Mouse (Mus musculus) layer of hippocampus, adult 2 months (tissue): ENCODE measurements around the gene Notch4. TPM values are rescaled to one million over a fixed set of nuclear protein-coding genes. Genes with fewer than 3 reads are reported as not detected.
A peak's percentile ranks its signal among the peaks of the same experiment; 100 is the strongest.

Source experiments
- DNase-seq, 2 experiments: peaks; one replicate each; pipeline ENCODE4 v3.0.0; 2022; ENCODE audit warnings: low spot score in 2 of 2
- H3K27ac ChIP-seq: fragments of 200-600 bp; 2 replicates; pipeline ENCODE4 v1.8.1; 2022
- H3K4me3 ChIP-seq: fragments of 200-600 bp; 2 replicates; pipeline ENCODE4 v1.8.1; 2022; ENCODE audit warnings: mild to moderate bottlenecking
- CTCF ChIP-seq: fragments of 200-600 bp; conservative IDR thresholded peaks from 2 replicates; pipeline ENCODE4 v1.8.1; 2022; ENCODE audit warnings: antibody characterized with exemption, mild to moderate bottlenecking, moderate library complexity
- total RNA-seq, 2 experiments: library from RNA; stranded (reverse); gene quantifications; 2 replicates each; pipeline ENCODE4 v1.2.3; 2021

Gene Notch4
- total RNA-seq, 2 experiments from 2014 or later = 11.0 to 15.9 TPM

- TF ChIP-seq CTCF = no peak
- H3K4me3 ChIP-seq = peak overlapping the region; percentile 91
- DNase-seq = no peak
- H3K27ac ChIP-seq = peak overlapping the region; percentile 99
Measured at GRCm38 (mm10) chr17:34604511-34605237, 40.6 kb downstream of the Notch4 start.

DNA sequence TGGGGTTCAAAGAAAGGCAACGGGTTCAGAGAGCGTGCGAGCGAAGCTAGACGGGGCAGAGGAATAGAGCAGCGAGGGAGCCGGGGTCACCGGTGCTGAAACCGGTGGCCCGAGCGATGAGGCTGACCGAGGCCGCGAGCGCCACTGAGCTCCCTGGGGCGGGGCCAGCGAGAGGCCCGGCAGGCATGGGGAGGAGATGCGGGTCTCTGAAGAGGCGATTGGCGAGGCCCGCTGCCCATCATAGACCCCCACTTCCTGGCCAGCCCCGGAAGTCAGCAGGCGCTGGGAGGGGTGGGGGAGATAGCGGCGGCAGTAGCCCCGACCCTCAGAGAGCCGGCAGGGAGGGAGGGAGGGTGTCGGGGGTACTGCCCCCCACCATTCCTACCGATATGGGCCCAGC is 41.5 kb downstream of the Notch4 start:
- TF ChIP-seq CTCF = no peak
- peak overlapping the region; percentile 99 for H3K27ac ChIP-seq
- DNase-seq = peak; percentile 97
- H3K4me3 ChIP-seq = peak overlapping the region; percentile 91

GRCm38 (mm10) chr17:34606186-34607039 is 42.3 kb downstream of the Notch4 start:
- DNase-seq = no peak

GRCm38 (mm10) chr17:34607997-34608396 is 43.9 kb downstream of the Notch4 start:
- no peak for DNase-seq
- no peak for TF ChIP-seq CTCF
- Histone ChIP-seq H3K4me3 (no peak overlapping the region), H3K27ac (no peak overlapping the region)

More at GRCm38 (mm10) chr17:34606186-34607039, 42.3 kb downstream of the Notch4 start:
- Histone ChIP-seq H3K4me3 (peak overlapping the region; percentile 91), H3K27ac (peak overlapping the region; percentile 99)
- TF ChIP-seq CTCF = no peak

- Histone ChIP-seq H3K4me3 (no peak overlapping the region), H3K27ac (no peak overlapping the region)
- DNase-seq = no peak
- no peak for TF ChIP-seq CTCF
Measured at GRCm38 (mm10) chr17:34611050-34611449, 47.0 kb downstream of the Notch4 start.

- DNase-seq = no peak
- H3K27ac ChIP-seq = no peak overlapping the region
- no peak for TF ChIP-seq CTCF
- no peak overlapping the region for H3K4me3 ChIP-seq
Measured at GRCm38 (mm10) chr17:34613054-34613645, 49.1 kb downstream of the Notch4 start.

GRCm38 (mm10) chr17:34613830-34614229 is 49.8 kb downstream of the Notch4 start:
- no peak overlapping the region for H3K27ac ChIP-seq
- H3K4me3 ChIP-seq = no peak overlapping the region
- no peak for TF ChIP-seq CTCF
- no peak for DNase-seq

GRCm38 (mm10) chr17:34615871-34616270 is 51.8 kb downstream of the Notch4 start, which contains the start of gene Egfl8:
Egfl8 (minus strand) TSS chr17:34615971.
- TF ChIP-seq CTCF = no peak
- DNase-seq = no peak
- H3K27ac ChIP-seq = peak within 1 kb of the TSS; percentile 58; the same call in 1 of the 2 replicates
- no peak within 1 kb of the TSS for H3K4me3 ChIP-seq

GRCm38 (mm10) chr17:34618999-34619398 is 54.9 kb downstream of the Notch4 start:
- no peak overlapping the region for H3K27ac ChIP-seq
- peak; percentile 94; the same call in 1 of the 2 replicates for TF ChIP-seq CTCF
- peak; percentile 72 to 80 for DNase-seq
- no peak overlapping the region for H3K4me3 ChIP-seq

- no peak for TF ChIP-seq CTCF
- no peak overlapping the region for H3K27ac ChIP-seq
- no peak overlapping the region for H3K4me3 ChIP-seq
- DNase-seq = no peak
Measured at GRCm38 (mm10) chr17:34621006-34621405, 56.9 kb downstream of the Notch4 start.

DNA sequence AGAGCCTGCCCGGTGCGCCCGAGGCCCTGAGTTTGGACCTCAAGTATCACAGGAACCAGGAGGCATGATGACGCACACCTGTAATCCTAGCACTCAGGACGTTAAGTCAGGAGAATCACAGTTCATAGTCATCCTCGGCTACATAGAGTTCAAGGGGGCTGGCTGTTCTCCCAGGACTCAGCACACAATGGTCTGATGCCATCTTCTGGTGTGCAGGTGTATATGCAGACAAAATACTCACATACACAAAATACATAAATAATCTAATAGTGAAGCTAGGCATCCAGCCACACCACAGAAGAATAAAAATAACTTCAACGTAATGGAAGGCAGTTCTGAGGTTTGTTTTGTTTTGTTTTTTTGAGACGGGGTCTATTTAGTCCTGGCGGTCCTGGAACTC is 59.1 kb downstream of the Notch4 start:
- Histone ChIP-seq H3K4me3 (no peak overlapping the region), H3K27ac (no peak overlapping the region)
- peak; percentile 63 for TF ChIP-seq CTCF
- DNase-seq = no peak

DNA sequence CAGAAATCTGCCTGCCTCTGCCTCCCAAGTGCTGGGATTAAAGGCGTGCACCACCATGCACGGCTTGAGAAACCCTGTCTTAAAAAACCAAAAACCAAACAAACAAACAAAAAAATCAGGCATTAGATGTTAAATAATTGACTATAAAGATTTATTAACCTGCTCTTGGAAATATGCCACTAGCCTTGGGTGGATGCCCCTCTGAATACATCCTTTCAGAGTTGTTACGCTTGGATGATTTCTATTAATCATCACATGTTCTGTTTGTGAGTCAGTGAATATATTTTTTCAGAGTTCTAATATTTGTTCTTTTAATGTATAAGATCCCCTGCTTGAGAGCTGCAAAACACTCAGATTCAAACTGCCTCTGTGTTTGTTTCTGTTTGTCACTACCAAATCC is 60.9 kb downstream of the Notch4 start:
- no peak for DNase-seq
- H3K4me3 ChIP-seq = no peak overlapping the region
- H3K27ac ChIP-seq = no peak overlapping the region
- TF ChIP-seq CTCF = no peak
